Mouse (Mus musculus) lung, embryonic 14.5 days (tissue): ENCODE measurements at regions not wholly inside any gene's neighbourhood (a gene's known extent, or its start where the extent isn't known, plus 50 kb on each side); places are given as distances from the start of the nearest gene placed in this dataset.

ENCODE experiments used
- ATAC-seq: fragments of 200-750 bp; cut with Nextera tagmentation; 2 replicates; pipeline ENCODE4 v1.8.0; 2017; ENCODE audit warnings: mild to moderate bottlenecking, moderate TSS enrichment, moderate library complexity; ENCODE audit not compliant: insufficient read depth
- DNase-seq: peaks from one replicate; pipeline ENCODE4 v3.0.0-alpha.2; 2015
- H3K27ac ChIP-seq: fragments of 300-500 bp; sonication (generic); 2 replicates; pipeline ENCODE4 v1.5.1; 2014; ENCODE audit warnings: low read depth, mild to moderate bottlenecking, moderate library complexity
- H3K27me3 ChIP-seq: fragments of 300-500 bp; sonication (generic); 2 replicates; pipeline ENCODE4 v1.6.1; 2014; ENCODE audit warnings: low read length, control low read depth; ENCODE audit not compliant: insufficient read depth
- H3K36me3 ChIP-seq: fragments of 300-500 bp; sonication (generic); 2 replicates; pipeline ENCODE4 v1.6.1; 2014; ENCODE audit warnings: control low read depth; ENCODE audit not compliant: insufficient read depth
- H3K4me1 ChIP-seq: fragments of 300-500 bp; sonication (generic); 2 replicates; pipeline ENCODE4 v1.6.1; 2014; ENCODE audit warnings: antibody characterized with exemption, control low read depth; ENCODE audit not compliant: insufficient read depth
- H3K4me2 ChIP-seq: fragments of 300-500 bp; sonication (generic); 2 replicates; pipeline ENCODE4 v1.6.1; 2014; ENCODE audit warnings: mild to moderate bottlenecking
- H3K4me3 ChIP-seq: fragments of 300-500 bp; sonication (generic); 2 replicates; pipeline ENCODE4 v1.5.1; 2014; ENCODE audit warnings: low read depth, low read length
- H3K9ac ChIP-seq: fragments of 300-500 bp; sonication (generic); 2 replicates; pipeline ENCODE4 v1.6.1; 2014
- H3K9me3 ChIP-seq: fragments of 300-500 bp; sonication (generic); 2 replicates; pipeline ENCODE4 v1.6.1; 2016; ENCODE audit warnings: low read depth, low read length, control low read depth
- CTCF ChIP-seq: IDR thresholded peaks from 2 replicates; pipeline ENCODE4 v1.5.1; 2016; ENCODE audit warnings: antibody characterized with exemption, low read depth
- WGBS: fragments of 180-500 bp; shearing (Covaris S2); extraction: QIAGEN DNeasy Blood & Tissue Kit; methylation state at CpG from one replicate; pipeline ENCODE4 v1.1.7; 2014; 5-methylcytosine and 5-hydroxymethylcytosine counted together

GRCm38 (mm10) chr5:56394021-56394420 is 1323.7 kb upstream of the Pcdh7 start:
- no peak overlapping the region for H3K27ac ChIP-seq
- DNase-seq (no peak), ATAC-seq (no peak)
- no peaks in the 10 kb centered on the region for H3K9me3 ChIP-seq
- H3K27me3 ChIP-seq: no peaks in the 10 kb centered on the region
- H3K4me3 ChIP-seq: no peak overlapping the region
- 63% methylated on average over 3 of the region's 3 CpGs for WGBS
- TF ChIP-seq CTCF: no peak
- H3K36me3 ChIP-seq: no peaks in the 10 kb centered on the region
- H3K4me2 ChIP-seq: no peak overlapping the region
- H3K4me1 ChIP-seq: no peaks in the 10 kb centered on the region
- no peak overlapping the region for H3K9ac ChIP-seq

DNA sequence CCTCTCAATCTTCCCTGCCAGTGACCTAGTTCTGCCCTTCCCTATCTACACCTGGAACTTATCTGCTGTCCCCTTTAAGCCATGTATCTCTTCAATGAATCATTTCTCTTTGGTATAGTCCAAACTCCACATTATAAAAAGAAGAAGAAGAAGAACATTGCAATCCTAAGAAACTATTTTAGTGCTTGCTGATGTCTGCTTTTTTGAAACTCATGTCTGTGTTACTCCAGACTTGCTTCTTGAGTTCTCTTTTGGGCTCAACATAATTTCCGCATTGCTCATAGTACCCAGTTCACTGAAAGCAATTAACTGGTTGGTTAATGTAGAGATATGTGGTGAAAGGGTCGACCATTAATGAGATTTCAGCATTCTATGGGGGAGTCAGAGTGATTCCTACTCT is 1282.8 kb upstream of the Pcdh7 start:
- Histone ChIP-seq H3K9me3 (no peaks in the 10 kb centered on the region), H3K9ac (no peak overlapping the region), H3K4me1 (no peaks in the 10 kb centered on the region), H3K36me3 (no peaks in the 10 kb centered on the region), H3K4me3 (no peak overlapping the region), H3K27ac (no peak overlapping the region), H3K4me2 (no peak overlapping the region), H3K27me3 (no peaks in the 10 kb centered on the region)
- DNase-seq (no peak), ATAC-seq (no peak)
- no peak for TF ChIP-seq CTCF
- WGBS: 60% methylated on average over 2 of the region's 2 CpGs

DNA sequence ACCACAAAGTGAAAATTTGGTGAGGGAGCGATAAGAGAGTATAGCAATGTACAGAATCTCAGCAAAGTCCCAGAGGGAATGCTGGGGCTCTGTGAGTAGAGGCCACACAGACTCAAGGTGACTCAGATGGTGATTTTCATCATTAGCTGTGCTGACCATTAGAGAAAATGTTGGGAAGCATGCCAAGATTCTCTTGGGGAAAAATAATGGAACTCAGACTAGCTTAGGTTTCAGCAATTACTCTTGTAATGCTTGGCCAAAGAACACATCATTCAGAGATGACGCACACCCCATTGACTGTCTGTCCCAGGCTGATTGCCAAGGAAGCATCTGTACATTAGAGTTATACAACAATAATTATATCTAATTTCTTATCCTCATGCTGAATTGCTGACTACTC is 1277.3 kb upstream of the Pcdh7 start:
- Histone ChIP-seq H3K36me3 (no peaks in the 10 kb centered on the region), H3K27me3 (no peaks in the 10 kb centered on the region), H3K9me3 (no peaks in the 10 kb centered on the region), H3K27ac (no peak overlapping the region), H3K4me2 (no peak overlapping the region), H3K9ac (no peak overlapping the region), H3K4me3 (no peak overlapping the region), H3K4me1 (no peaks in the 10 kb centered on the region)
- TF ChIP-seq CTCF: no peak
- DNase-seq (peak; percentile 43), ATAC-seq (no peak)
- WGBS: 62% methylated on average over 2 of the region's 2 CpGs

DNA sequence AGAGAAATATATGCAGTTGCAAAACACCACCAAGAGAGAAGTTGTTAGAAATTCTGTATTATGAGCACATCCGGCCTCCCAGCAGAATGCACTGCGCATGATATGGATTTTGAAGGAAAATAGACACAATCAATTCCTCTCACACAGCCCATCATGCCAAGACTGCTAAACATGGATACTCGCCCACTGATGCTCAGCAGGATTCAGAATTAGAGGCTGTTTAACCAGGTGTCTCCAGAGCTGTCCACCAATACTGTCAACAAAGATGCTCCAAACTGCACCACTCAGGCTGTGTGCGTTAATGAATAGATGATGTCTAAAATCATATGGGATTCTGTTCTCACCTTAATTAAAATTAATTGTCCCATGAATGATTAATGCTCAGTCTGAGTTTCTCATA is 1230.0 kb upstream of the Pcdh7 start:
- Histone ChIP-seq H3K9ac (no peak overlapping the region), H3K27ac (no peak overlapping the region), H3K4me1 (no peaks in the 10 kb centered on the region), H3K9me3 (no peaks in the 10 kb centered on the region), H3K4me3 (no peak overlapping the region), H3K36me3 (no peaks in the 10 kb centered on the region), H3K27me3 (no peaks in the 10 kb centered on the region), H3K4me2 (no peak overlapping the region)
- TF ChIP-seq CTCF: no peak
- DNase-seq: no peak
- no peak for ATAC-seq
- 87% methylated on average over 4 of the region's 4 CpGs for WGBS
